Mouse (Mus musculus) forebrain, embryonic 16.5 days (tissue): ENCODE results near the gene Myh7. TPM values are rescaled to one million over a fixed set of nuclear protein-coding genes. Genes with fewer than 3 reads are reported as not detected.

Source experiments
- ATAC-seq: fragments of 200-750 bp; cut with Nextera tagmentation; 2 replicates; pipeline ENCODE4 v1.8.0; 2017; ENCODE audit warnings: mild to moderate bottlenecking, moderate library complexity
- H3K27ac ChIP-seq: fragments of 300-500 bp; sonication (generic); 2 replicates; pipeline ENCODE4 v1.5.1; 2014; ENCODE audit warnings: low read length, control low read depth
- H3K27me3 ChIP-seq: fragments of 300-500 bp; sonication (generic); replicated peaks from 2 replicates; pipeline ENCODE4 v1.6.1; 2014; ENCODE audit warnings: low read length; ENCODE audit not compliant: control insufficient read depth, insufficient read depth
- H3K36me3 ChIP-seq: fragments of 300-500 bp; sonication (generic); 2 replicates; pipeline ENCODE4 v1.6.1; 2014; ENCODE audit not compliant: control insufficient read depth, insufficient read depth
- H3K4me1 ChIP-seq: fragments of 300-500 bp; sonication (generic); replicated peaks from 2 replicates; pipeline ENCODE4 v1.6.1; 2014; ENCODE audit warnings: low read length; ENCODE audit not compliant: control insufficient read depth, insufficient read depth
- H3K4me2 ChIP-seq: fragments of 300-500 bp; sonication (generic); 2 replicates; pipeline ENCODE4 v1.6.1; 2014; ENCODE audit warnings: mild to moderate bottlenecking, low read length, control low read depth
- H3K4me3 ChIP-seq: fragments of 300-500 bp; sonication (generic); replicated peaks from 2 replicates; pipeline ENCODE4 v1.5.1; 2014; ENCODE audit warnings: mild to moderate bottlenecking, low read length, control low read depth
- H3K9ac ChIP-seq: fragments of 300-500 bp; sonication (generic); replicated peaks from 2 replicates; pipeline ENCODE4 v1.6.1; 2014; ENCODE audit warnings: low read depth, low read length, control low read depth
- H3K9me3 ChIP-seq: fragments of 300-500 bp; sonication (generic); 2 replicates; pipeline ENCODE4 v1.6.1; 2016; ENCODE audit warnings: low read length; ENCODE audit not compliant: control insufficient read depth
- WGBS: fragments of 180-500 bp; shearing (Covaris S2); extraction: QIAGEN DNeasy Blood & Tissue Kit; methylation state at CpG from one replicate; pipeline ENCODE4 v1.1.7; 2014; 5-methylcytosine and 5-hydroxymethylcytosine counted together
- microRNA counts: library from miRNA; unstranded; fragments of <30 nt; microRNA quantifications from one replicate; lab custom pipeline; 2016
- microRNA-seq: library from miRNA; unstranded; fragments of <30 nt; microRNA quantifications from one replicate; pipeline ENCODE4, GENCODE M21; 2017
- polyA plus RNA-seq: library from polyadenylated mRNA; unstranded; fragments of >200 nt; fragmentation: Nextera tagmentation; extraction: Ambion mirVana; gene quantifications from 2 replicates; pipeline ENCODE4 v1.2.1, GENCODE M21; 2015

Gene Myh7
- polyA plus RNA-seq, 1 experiment from 2014 or later = 7.4 TPM

GRCm38 (mm10) chr14:54924641-54925348 is 69.6 kb downstream of the Myh7 start:
- Histone ChIP-seq H3K9ac (peak overlapping the region; percentile 90), H3K4me1 (peaks cover 32% of the 10 kb centered on the region), H3K4me3 (peak overlapping the region; percentile 59), H3K27me3 (no peaks in the 10 kb centered on the region), H3K9me3 (peaks cover 10% of the 10 kb centered on the region; the same call in 1 of the 2 replicates), H3K27ac (peak overlapping the region; percentile 96), H3K36me3 (peaks cover 6% of the 10 kb centered on the region), H3K4me2 (peak overlapping the region; percentile 94)
- peak; percentile 66 for ATAC-seq
- 7% methylated on average over 7 of the region's 7 CpGs for WGBS

MicroRNA genes within 50 kb of the gene (microRNA counts, 519-probe panel; counts per million panel counts)
- microRNA mmu-miR-208a (lab: Ali Mortazavi, UCI) (2,206 counts per million, percentile 45 among the panel's probes with 10 or more counts), microRNA mmu-miR-208b (lab: Ali Mortazavi, UCI) (965 counts per million, percentile 7 among the panel's probes with 10 or more counts)

Small RNA genes lying within 50 kb of the gene (microRNA-seq; reads per million reads assigned to microRNA genes)
- gene Mir208a (2.7 reads per million, percentile 9 among the genes with 10 or more reads in this experiment), gene Mir208b (23.7 reads per million, percentile 36 among the genes with 10 or more reads in this experiment)

Other genes starting within 250 kb of the Myh7 start
- gene Slc7a8, start 212.7 kb downstream of the Myh7 start, polyA plus RNA-seq = 8.7 and 8.9 TPM in 2 replicates
- gene Rnf212b, start 180.5 kb downstream of the Myh7 start, polyA plus RNA-seq = not detected in 2 replicates
- gene Homez, start 123.7 kb downstream of the Myh7 start, polyA plus RNA-seq = 12.1 and 13.4 TPM in 2 replicates
- 1.7 and 2.6 TPM in 2 replicates for gene Ppp1r3e, start 117.1 kb downstream of the Myh7 start, polyA plus RNA-seq
- gene Bcl2l2, start 111.2 kb downstream of the Myh7 start, polyA plus RNA-seq = 3.5 TPM in 2 replicates
- gene Gm20521, start 111.2 kb downstream of the Myh7 start, polyA plus RNA-seq = not detected in 2 replicates
- 122 and 150 TPM in 2 replicates for gene Pabpn1, start 102.1 kb downstream of the Myh7 start, polyA plus RNA-seq
- gene Slc22a17, start 81.5 kb downstream of the Myh7 start, polyA plus RNA-seq = 128 and 185 TPM in 2 replicates
- gene Efs, start 68.5 kb downstream of the Myh7 start, polyA plus RNA-seq = 24.2 and 28.7 TPM in 2 replicates
- 0.46 and 0.53 TPM in 2 replicates for gene Il25, start 61.9 kb downstream of the Myh7 start, polyA plus RNA-seq
- 3.7 and 4.0 TPM in 2 replicates for gene Cmtm5, start 58.4 kb downstream of the Myh7 start, polyA plus RNA-seq
- 0.65 and 0.99 TPM in 2 replicates for gene Myh6, start 27.7 kb downstream of the Myh7 start, polyA plus RNA-seq
- gene Gm17428, start 17.7 kb downstream of the Myh7 start, polyA plus RNA-seq = not detected in 2 replicates
- 58.8 and 61.2 TPM in 2 replicates for gene Ngdn, start 20.8 kb upstream of the Myh7 start, polyA plus RNA-seq
- gene Zfhx2, start 97.7 kb upstream of the Myh7 start, polyA plus RNA-seq = 21.5 and 32.9 TPM in 2 replicates
- 55.2 and 56.6 TPM in 2 replicates for gene Thtpa, start 100.2 kb upstream of the Myh7 start, polyA plus RNA-seq
- gene Ap1g2, start 112.0 kb upstream of the Myh7 start, polyA plus RNA-seq = 13.3 and 16.5 TPM in 2 replicates
- gene Jph4, start 122.3 kb upstream of the Myh7 start, polyA plus RNA-seq = 33.6 and 45.1 TPM in 2 replicates
- 0.26 TPM in 1 of 2 replicates, not detected in the other for gene Dhrs2, start 227.4 kb upstream of the Myh7 start, polyA plus RNA-seq